8 mouse cellular contexts compared by ENCODE assay signal in genomic region chr6:88500405-88500767, GRCm38 (mm10). TPM values are rescaled to one million over a fixed set of nuclear protein-coding genes. Genes with fewer than 3 reads are reported as not detected.
A peak's percentile ranks its signal among the peaks of the same experiment; 100 is the strongest.
DNase-seq lines count a peak whose midpoint lies in the region; ATAC-seq and TF ChIP-seq lines count a peak whose summit lies in the region.

No protein-coding gene starts in this region.

- H3K27ac ChIP-seq in heart, embryonic 13.5 days (replicated peaks): no peak overlapping the region
- peak overlapping the region; percentile 78 for H3K27ac ChIP-seq in hindbrain, embryonic 10.5 days
- H3K27ac ChIP-seq in midbrain, embryonic 10.5 days (replicated peaks): peak overlapping the region; percentile 63; the same call in 1 of the 2 replicates

- peak overlapping the region; percentile 62 for H3K4me3 ChIP-seq in heart, embryonic 13.5 days
- H3K4me3 ChIP-seq in G1E (ENCODE audit: low read depth, low read length): peak overlapping the region; percentile 71
- peak overlapping the region; percentile 61 for H3K4me3 ChIP-seq in hindbrain, embryonic 10.5 days
- H3K4me3 ChIP-seq in midbrain, embryonic 10.5 days: peak overlapping the region; percentile 66

- WGBS in heart, embryonic 13.5 days: 7% methylated on average over 3 of the region's 3 CpGs
- 5% methylated on average over 3 of the region's 3 CpGs for WGBS in hindbrain, embryonic 10.5 days
- 8% methylated on average over 3 of the region's 3 CpGs for WGBS in midbrain, embryonic 10.5 days

- H3K36me3 ChIP-seq in heart, embryonic 13.5 days: peaks cover 62% of the 10 kb centered on the region
- H3K36me3 ChIP-seq in G1E (replicated peaks): peaks cover 90% of the 10 kb centered on the region
- H3K36me3 ChIP-seq in hindbrain, embryonic 10.5 days: peaks cover 76% of the 10 kb centered on the region
- H3K36me3 ChIP-seq in midbrain, embryonic 10.5 days: peaks cover 68% of the 10 kb centered on the region

- H3K4me2 ChIP-seq in heart, embryonic 13.5 days: peak overlapping the region; percentile 97

- H3K9me3 ChIP-seq in heart, embryonic 13.5 days: no peaks in the 10 kb centered on the region
- H3K9me3 ChIP-seq in G1E (replicated peaks): no peaks in the 10 kb centered on the region
- no peaks in the 10 kb centered on the region for H3K9me3 ChIP-seq in hindbrain, embryonic 10.5 days
- no peaks in the 10 kb centered on the region for H3K9me3 ChIP-seq in midbrain, embryonic 10.5 days (replicated peaks)

- ATAC-seq in heart, embryonic 13.5 days (ENCODE audit: extremely low read depth, insufficient number of reproducible peaks, low FRiP score, low TSS enrichment): no peak
- ATAC-seq in G1E (ENCODE audit: extremely low read depth, insufficient number of reproducible peaks, low FRiP score, poor library complexity, severe bottlenecking): no peak

- TF ChIP-seq CTCF in G1E (IDR thresholded peaks at IDR 0.05; ENCODE audit: low read depth, low read length): no peak

- H3K27me3 ChIP-seq in heart, embryonic 13.5 days (replicated peaks): no peaks in the 10 kb centered on the region
- H3K27me3 ChIP-seq in G1E (ENCODE audit: insufficient read depth, low read length): no peaks in the 10 kb centered on the region; the same call in 1 of the 2 replicates
- peaks cover 13% of the 10 kb centered on the region; the same call in 1 of the 2 replicates for H3K27me3 ChIP-seq in hindbrain, embryonic 10.5 days (ENCODE audit: insufficient read depth, poor library complexity, severe bottlenecking)
- H3K27me3 ChIP-seq in midbrain, embryonic 10.5 days (ENCODE audit: low read depth, poor library complexity, severe bottlenecking): peaks cover 15% of the 10 kb centered on the region

- intact Hi-C loops in heart, postnatal 36 days (cut with DNase I): loop anchor here (2.0 to 5.0 kb wide), 2 partner anchors 312 to 388 kb away; no protein-coding TSS in a partner anchor
- intact Hi-C loops in left cerebral cortex, postnatal 14 days (cut with DNase I): loop anchor here (5.0 kb wide), 2 partner anchors 313 to 388 kb away; no protein-coding TSS in a partner anchor

- DNase-seq in heart, postnatal 36 days: no peak
- no peak for DNase-seq in G1E (ENCODE audit: low spot score)
- DNase-seq in hindbrain, embryonic 10.5 days (ENCODE audit: low spot score): no peak
- no peak for DNase-seq in midbrain, embryonic 10.5 days (ENCODE audit: low spot score)
- DNase-seq in layer of hippocampus, postnatal 25 days (ENCODE audit: extremely low spot score in 1 of 2, low spot score in 1 of 2): no peak
- no peak for DNase-seq in urinary bladder, postnatal 14 days (ENCODE audit: low spot score)
- no peak for DNase-seq in left cerebral cortex, postnatal 14 days (ENCODE audit: low spot score in 2 of 2)

- peak overlapping the region; percentile 79 for H3K9ac ChIP-seq in heart, embryonic 13.5 days

- H3K4me1 ChIP-seq in heart, embryonic 13.5 days: peaks cover 46% of the 10 kb centered on the region
- H3K4me1 ChIP-seq in G1E (ENCODE audit: insufficient read depth, low read depth, low read length): peaks cover 60% of the 10 kb centered on the region
- H3K4me1 ChIP-seq in hindbrain, embryonic 10.5 days (replicated peaks): peaks cover 11% of the 10 kb centered on the region
- H3K4me1 ChIP-seq in midbrain, embryonic 10.5 days: peaks cover 11% of the 10 kb centered on the region

RNA-seq across cellular contexts. Expression of gene Sec61a1, which starts 18.3 kb away (rescaled TPM):
- polyA plus RNA-seq in heart, embryonic 13.5 days (2015; fragmentation: Nextera tagmentation; extraction: Ambion mirVana): 176 and 177 TPM in 2 replicates
- total RNA-seq in heart, postnatal 36 days (2021): 10 to 100 TPM; 46.7 to 47.7 TPM
- total RNA-seq in G1E (2014; fragmentation: Nextera tagmentation): 182 and 243 TPM in 2 replicates
- 86.0 and 93.2 TPM in 2 replicates for total RNA-seq in G1E (2017)
- 62.3 and 76.1 TPM in 2 replicates for polyA plus RNA-seq in G1E (2012)
- polyA plus RNA-seq in hindbrain, embryonic 10.5 days (2016; fragmentation: Nextera tagmentation; extraction: Ambion mirVana): 206 and 228 TPM in 2 replicates
- 208 and 215 TPM in 2 replicates for polyA plus RNA-seq in midbrain, embryonic 10.5 days (2016; fragmentation: Nextera tagmentation; extraction: Ambion mirVana)
- 100 to 1,000 TPM in 1 of 2 experiments, 10 to 100 TPM in 1; 87.0 to 100 TPM for total RNA-seq in layer of hippocampus, postnatal 25 days (2021)
- 100 to 1,000 TPM; 103 to 112 TPM for total RNA-seq in left cerebral cortex, postnatal 14 days (2021)

RNA-seq across cellular contexts. Expression of gene Ruvbl1, which starts 35.2 kb away (rescaled TPM):
- 79.5 and 86.1 TPM in 2 replicates for polyA plus RNA-seq in heart, embryonic 13.5 days (2015; fragmentation: Nextera tagmentation; extraction: Ambion mirVana)
- 10 to 100 TPM; 15.8 to 18.1 TPM for total RNA-seq in heart, postnatal 36 days (2021)
- total RNA-seq in G1E (2014; fragmentation: Nextera tagmentation) (34.3 and 48.4 TPM in 2 replicates), G1E (2017) (158 and 159 TPM in 2 replicates)
- polyA plus RNA-seq in G1E (2012): 24.1 and 35.6 TPM in 2 replicates
- 168 and 195 TPM in 2 replicates for polyA plus RNA-seq in hindbrain, embryonic 10.5 days (2016; fragmentation: Nextera tagmentation; extraction: Ambion mirVana)
- 180 and 192 TPM in 2 replicates for polyA plus RNA-seq in midbrain, embryonic 10.5 days (2016; fragmentation: Nextera tagmentation; extraction: Ambion mirVana)
- 10 to 100 TPM; 38.8 to 44.4 TPM for total RNA-seq in layer of hippocampus, postnatal 25 days (2021)
- 10 to 100 TPM; 36.2 to 37.1 TPM for total RNA-seq in left cerebral cortex, postnatal 14 days (2021)

RNA-seq across cellular contexts. Expression of gene Eefsec, which starts 54.0 kb away (rescaled TPM):
- 16.5 and 18.6 TPM in 2 replicates for polyA plus RNA-seq in heart, embryonic 13.5 days (2015; fragmentation: Nextera tagmentation; extraction: Ambion mirVana)
- total RNA-seq in heart, postnatal 36 days (2021): 1 to 10 TPM; 6.6 to 8.7 TPM
- total RNA-seq in G1E (2014; fragmentation: Nextera tagmentation) (38.4 and 50.6 TPM in 2 replicates), G1E (2017) (12.3 and 15.0 TPM in 2 replicates)
- polyA plus RNA-seq in G1E (2012): 24.7 and 25.8 TPM in 2 replicates
- polyA plus RNA-seq in hindbrain, embryonic 10.5 days (2016; fragmentation: Nextera tagmentation; extraction: Ambion mirVana): 32.9 and 38.9 TPM in 2 replicates
- polyA plus RNA-seq in midbrain, embryonic 10.5 days (2016; fragmentation: Nextera tagmentation; extraction: Ambion mirVana): 41.8 and 44.3 TPM in 2 replicates
- 10 to 100 TPM; 23.0 to 23.2 TPM for total RNA-seq in layer of hippocampus, postnatal 25 days (2021)
- total RNA-seq in left cerebral cortex, postnatal 14 days (2021): 10 to 100 TPM; 19.4 to 20.8 TPM
